Mouse (Mus musculus): ENCODE measurements at regions not wholly inside any gene's neighbourhood (a gene's known extent, or its start where the extent isn't known, plus 50 kb on each side); places are given as distances from the start of the nearest gene placed in this dataset.

DNA sequence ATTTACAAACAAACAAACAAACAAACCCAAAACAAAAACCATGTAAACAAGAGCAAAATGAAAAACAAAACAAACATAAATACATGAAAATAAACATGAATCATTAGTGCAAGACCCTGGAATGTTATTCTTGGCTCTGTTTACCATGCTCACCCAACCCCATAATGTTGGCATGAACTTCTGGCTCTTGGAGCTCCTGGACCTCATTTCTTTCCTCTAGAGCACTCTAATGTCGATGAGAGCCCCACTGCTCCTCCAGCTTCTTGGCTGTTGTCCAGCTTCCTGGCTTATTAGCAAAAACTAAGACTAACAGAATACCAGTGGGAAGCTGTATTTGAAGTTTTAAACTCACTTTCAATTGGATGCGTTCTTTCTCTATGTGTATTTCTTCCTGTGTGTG, 81.3 kb upstream of the Gm21830 start:
- DNase-seq (ENCODE audit: low spot score in 2 of 2): peak; percentile 11 to 15
- no peak overlapping the region; the same call in 1 of the 2 replicates for H3K27ac ChIP-seq
- H3K4me3 ChIP-seq: no peak overlapping the region
- no peak for TF ChIP-seq CTCF (conservative IDR thresholded peaks at IDR 0.05)

GRCm38 (mm10) chr2:67344711-67345110, 68.8 kb upstream of the Gm21830 start:
- no peak overlapping the region for H3K27ac ChIP-seq
- no peak for DNase-seq (ENCODE audit: low spot score in 2 of 2)

More at GRCm38 (mm10) chr2:67344711-67345110, 68.8 kb upstream of the Gm21830 start:
- H3K4me3 ChIP-seq: no peak overlapping the region; the same call in 1 of the 2 replicates
- TF ChIP-seq CTCF (conservative IDR thresholded peaks at IDR 0.05): no peak
